Mouse (Mus musculus): ENCODE measurements around the gene Gm10428.

The Gm10428 gene

GRCm38 (mm10) chr11:62776510-62776909, 23.6 kb downstream of the Gm10428 start:
- no peak for DNase-seq (ENCODE audit: extremely low read depth, low read depth, low spot score)

- DNase-seq (ENCODE audit: extremely low read depth, low read depth, low spot score): no peak
Observed at GRCm38 (mm10) chr11:62788935-62789616, 36.2 kb downstream of the Gm10428 start, which contains the start of gene Zfp286. Gene Zfp286, minus strand, starts transcription at chr11:62789462.

GRCm38 (mm10) chr11:62789617-62789936, 36.7 kb downstream of the Gm10428 start:
- no peak for DNase-seq (ENCODE audit: extremely low read depth, low read depth, low spot score)

Measured in fat pad, adult 2 months (tissue).